Mouse (Mus musculus) CD4-positive, CD25-positive, alpha-beta regulatory T cell, adult 2 months (primary cell): ENCODE data around the gene Gm20390.

Source experiments
- DNase-seq: peaks from one replicate; pipeline ENCODE4 v3.0.0-alpha.2; 2012; ENCODE audit warnings: low read depth, low spot score

Gm20390 gene

DNA sequence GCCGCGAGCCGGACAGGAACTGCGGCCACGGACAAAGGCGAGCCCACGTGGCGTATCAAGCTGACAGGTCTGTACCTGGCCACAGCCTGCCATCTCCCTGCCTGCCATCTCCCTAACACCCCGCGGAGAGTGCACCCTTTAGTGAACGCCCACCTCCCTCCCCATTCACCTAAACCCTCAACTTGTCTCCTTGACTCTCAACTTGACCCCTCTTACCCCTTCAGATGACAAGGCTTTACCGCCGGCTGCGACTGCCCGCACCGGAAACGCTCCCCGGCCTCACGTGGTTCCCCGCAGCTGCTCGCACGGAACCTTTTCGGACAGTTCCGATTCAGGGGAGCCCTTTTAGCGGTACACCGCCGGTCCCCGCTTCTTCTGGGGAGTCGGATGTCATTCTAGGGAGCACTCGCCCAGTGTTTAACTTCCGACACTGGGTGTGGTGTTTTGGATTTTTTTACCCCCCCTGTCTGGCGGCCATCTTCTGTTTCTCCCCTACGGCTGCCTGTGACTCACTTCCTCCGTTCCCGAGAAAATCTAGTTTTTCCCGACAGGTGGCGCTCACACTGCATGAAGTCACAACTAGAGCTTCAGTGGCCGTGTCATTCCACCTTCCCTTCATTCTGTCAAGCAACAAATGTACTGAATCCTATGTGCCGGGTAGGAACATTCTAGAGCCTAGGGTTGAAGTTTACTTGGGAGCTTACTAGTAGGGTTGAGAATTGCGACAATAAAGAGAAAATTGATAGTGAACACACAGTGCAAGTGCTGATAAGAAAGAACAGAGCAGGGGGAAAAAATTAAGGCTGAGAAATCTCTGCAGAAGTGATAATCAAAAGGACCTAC is at the start of gene Gm20390, which contains the start of gene Nme1:
Gm20390 (minus strand) TSS at position 289 of the 843 bp plus-strand sequence.
Nme1 (minus strand) TSS at position 517 of the 843 bp plus-strand sequence.
- peak; percentile 98 for DNase-seq

DNA sequence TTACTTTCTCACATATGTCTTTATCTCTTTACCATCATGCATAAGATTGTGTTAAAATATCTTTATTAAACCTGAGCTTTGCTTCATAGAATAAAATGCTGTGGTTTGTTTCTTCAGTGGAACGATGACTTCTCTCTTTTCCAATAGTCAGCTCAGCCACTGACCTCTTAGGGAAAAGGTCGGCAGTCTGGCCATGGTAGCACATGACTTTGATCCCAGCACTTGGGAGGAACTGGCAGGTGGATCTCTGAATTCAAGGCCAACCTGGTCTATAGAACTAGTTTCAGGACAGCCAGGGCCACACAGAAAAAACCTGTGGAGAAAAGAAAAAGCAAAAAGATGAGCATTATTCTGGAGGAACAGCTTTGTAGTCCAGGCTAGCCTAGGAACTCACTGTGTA is 35.3 kb upstream of the Gm20390 start:
- no peak for DNase-seq

DNA sequence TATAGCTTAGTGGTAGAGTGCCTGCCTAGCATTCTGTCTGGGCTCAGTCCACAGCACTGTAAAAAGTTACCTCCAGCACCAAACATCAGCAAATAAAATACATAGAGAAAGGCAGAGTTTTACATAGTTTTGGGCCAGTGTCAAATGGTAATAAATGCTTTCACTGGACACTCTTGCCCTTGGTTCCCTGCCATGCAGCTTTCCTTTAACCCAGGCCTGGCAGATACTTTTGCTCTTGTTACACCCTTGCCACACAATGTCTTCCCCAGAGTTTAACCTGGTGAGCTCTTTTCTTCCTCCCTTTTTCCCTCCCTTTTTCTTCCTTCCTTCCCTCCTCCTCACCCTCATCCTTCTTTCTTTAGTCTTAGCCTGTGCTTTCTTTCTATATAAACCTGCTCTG is 31.2 kb upstream of the Gm20390 start:
- no peak for DNase-seq

DNA sequence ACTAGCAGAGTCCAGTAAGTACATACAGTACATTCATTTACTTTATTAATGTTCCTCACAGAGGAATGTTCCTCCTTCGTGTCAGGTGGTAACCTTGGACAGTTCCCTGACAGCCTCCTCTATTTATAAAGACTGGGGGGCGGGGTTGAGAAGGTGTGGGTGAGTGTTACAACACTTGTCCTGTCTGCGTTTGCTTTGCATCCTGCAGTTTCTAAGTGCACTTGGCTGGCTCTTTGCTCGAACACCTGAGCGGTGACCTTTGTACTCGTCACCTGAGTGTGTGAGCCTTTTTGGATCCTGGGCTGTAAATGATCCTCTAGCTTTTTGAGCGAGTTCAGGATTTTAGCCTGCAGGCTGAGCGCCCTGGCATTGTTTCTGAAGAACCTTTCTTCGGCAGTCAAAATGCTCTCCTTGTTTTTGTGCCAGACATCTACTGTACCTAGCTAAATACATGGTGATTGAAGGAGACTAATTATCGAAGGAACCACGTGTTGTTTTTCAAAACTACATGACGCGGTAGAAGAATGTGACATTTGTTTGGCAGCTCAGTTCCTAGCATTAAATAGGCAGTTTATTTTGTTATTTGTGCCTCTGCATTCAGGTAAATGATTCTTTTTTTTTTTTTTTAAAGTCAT is 29.2 kb upstream of the Gm20390 start:
- DNase-seq, result peak; percentile 65

DNA sequence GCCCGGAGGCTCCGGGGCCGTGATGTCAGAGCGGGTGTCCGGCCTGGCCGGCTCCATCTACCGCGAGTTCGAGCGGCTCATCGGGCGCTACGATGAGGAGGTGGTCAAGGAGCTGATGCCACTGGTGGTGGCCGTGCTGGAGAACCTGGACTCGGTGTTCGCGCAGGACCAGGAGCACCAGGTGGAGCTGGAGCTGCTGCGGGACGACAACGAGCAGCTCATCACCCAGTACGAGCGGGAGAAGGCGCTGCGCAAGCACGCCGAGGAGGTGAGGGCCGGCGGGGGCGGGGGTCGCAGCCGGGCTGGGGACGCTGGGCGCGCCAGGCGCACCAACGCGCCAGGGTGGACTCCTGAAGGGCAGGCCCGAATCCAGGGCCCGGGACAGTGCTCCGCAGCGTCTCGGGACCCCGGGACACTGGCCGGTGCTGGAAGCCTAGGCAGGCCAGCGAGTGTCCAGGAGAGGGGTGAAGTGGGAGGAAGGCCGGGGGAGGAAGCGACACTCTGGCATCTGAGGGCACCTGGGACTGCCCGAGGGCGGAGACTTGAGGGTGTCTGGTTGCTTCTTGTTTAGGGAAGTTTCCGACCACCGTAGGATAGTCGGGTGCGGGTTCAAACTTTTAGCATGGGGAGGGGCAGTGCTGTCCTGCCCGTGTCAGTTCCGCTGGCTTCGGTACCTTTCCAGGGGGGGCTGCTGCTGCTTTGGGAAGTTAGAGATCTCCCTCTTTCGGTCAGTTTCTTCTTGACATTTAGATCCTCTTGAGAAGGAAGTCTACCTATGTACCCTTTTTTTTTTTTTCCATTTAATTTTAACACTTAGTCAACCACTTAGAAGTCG is 28.4 kb upstream of the Gm20390 start:
- peak; percentile 66 for DNase-seq

DNA sequence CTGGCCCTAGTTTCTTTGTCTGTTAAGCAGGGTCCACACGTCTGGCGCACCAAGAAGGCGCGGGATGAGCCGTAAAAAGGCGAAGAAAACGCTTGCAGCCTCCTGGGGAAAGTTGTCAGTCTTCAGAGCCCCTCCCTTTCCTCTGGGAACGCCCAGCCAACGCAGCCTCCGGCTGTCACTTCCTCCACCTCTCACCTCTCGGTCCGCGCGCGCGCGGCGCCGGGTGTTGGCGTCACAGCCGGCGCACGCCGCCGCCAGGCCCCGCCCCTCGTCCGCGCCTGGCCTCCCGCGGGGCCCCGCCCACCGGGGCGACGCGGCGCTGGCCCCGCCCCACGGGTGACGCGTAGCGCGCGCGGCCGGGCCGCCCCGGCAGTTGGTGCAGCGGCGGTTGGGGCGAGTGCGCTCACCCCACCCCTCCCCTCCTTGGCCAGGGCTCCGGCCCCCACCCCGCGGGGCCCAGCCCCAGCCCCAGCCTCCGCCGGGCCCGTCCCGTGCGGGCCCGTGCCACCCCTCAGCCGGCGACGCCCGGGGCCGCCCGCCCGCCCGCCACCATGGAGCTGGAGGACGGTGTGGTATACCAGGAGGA is 27.7 kb upstream of the Gm20390 start, which contains the start of gene Spag9:
Spag9 (plus strand) TSS at position 372 of the 586 bp plus-strand sequence.
- DNase-seq, result peak; percentile 98

DNA sequence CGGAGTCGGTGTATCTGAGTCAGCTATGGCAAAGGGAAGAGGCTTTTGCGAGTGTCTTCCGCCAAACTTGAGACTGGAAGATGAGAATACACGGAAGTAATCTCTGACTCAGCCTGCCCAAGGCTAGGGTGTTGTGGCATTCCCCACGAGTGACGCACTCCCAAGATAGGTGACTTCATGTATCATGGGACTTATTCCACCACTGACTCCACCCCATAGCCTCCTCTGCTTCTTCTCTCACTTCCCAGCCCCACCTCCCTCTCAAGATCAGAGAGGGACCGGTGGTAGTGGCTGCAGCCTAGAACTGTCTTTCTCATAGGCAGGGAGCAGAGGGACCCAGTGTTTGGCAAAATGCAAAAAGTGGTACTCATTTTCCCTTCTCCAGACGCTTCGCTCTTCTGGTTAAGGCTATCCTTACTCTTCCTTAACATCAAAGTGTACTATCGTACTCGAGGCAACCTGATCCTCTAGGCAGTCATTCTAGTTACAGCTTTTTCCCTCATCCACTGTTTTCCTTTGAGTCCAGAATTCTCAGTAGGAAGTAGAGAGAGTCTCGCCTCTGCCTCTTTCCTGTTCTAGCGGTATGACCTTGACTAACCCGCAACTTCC is 27.1 kb upstream of the Gm20390 start:
- peak; percentile 91 for DNase-seq

DNA sequence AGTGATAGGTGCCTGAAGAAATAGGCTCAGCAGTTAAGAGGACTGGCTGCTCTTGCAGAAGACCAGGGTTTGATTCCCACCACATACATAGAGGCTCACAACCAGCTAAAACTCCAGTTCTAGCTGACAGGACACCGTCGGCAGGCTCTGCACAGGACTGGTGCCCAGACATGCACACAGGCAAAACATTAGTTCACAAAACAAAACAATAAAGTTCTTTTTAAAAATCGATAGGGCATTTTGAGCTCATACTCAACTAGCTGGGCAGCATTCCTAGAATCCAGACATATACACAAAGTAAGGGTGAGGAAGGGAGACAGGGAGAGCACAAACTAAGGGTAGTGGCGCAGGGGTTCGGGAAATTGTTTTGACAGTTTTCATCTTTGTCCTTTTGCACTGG is 26.4 kb upstream of the Gm20390 start:
- DNase-seq, result peak; percentile 17

DNA sequence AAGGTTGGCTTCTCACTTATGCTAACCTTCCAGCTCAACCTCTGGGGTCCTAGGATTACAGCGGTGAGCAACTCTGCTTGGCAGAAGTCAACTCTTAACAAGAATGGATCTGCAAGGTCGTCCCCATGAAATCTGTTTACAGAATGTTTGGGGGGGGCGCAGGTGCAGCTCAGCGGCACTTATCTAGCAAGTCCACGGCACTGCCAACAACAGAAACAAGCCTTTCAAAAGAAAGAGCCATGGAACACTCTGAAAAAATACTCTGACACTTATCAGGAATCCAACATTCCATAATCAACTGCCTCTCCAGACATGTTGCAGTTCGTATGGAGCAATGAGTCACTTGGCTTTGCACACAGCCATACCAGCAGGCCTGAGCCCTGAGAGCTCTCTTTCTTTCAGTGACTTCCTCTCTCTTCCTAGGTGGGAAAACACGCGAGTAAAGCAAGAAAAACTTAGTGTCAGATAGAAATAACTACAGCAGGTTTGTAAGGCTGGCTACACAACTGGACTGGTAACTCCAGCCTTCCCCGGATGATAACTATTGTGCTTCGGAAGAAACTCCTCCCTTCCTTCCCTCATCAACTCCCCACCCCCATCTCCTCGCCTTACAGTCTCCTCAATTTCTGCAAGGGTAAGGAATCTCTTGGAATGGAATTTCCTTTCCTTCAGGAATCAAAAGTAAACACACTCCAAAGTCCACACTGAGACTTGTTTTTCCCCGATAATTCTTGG is 20.4 kb upstream of the Gm20390 start:
- DNase-seq, result no peak

DNA sequence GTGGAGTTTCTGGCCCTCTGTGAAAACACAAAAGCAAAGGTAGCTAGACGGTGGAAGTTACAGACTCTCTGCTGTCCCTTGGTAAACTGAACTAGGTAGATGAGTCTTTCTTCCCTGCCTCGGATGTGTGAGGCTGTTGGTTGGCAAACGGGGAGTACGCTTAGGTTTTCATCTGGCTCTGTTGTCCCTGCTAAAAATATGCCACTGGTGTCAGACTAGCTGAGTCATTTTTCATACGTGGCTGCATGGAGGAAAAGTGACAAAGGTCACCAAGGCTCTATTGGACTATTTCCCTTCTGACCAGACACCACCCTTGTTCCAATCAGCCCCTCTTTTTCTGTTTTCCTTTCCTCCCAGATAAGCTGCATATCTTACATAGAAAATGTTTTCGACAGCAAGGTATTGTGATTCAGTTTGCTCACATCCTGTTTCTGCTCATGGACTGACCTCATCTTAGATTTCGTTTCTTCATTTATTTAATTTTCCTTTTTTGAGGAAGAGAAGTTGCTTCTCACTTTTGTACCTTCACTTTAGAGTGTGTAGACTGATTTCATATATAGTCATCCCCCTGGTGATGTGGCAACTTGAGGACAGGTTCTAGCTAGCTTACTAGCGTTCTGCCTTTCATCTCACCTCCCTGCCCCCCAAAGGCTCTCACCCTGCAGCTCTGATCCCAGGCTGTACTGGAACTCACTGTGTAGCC is 19.7 kb upstream of the Gm20390 start:
- DNase-seq, result no peak

DNA sequence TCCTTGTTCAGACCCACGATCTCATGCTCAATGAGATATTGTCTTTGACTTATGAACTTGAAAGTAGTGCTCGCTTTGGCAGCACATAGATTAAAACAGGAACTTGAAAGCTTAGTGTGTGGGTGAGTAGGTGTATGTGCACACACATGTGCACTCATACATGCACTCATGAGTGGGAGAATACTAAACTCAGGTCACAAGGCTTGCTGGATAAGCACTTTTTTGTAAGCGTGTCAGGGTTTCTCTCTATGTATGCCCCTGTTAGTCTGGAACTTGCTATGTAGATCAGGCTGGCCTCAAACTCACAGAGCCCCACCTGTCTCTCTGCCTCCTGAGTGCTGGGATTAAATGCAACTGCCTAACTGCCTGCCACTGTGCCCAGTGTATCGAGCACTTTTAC is 18.9 kb upstream of the Gm20390 start:
- no peak for DNase-seq

DNA sequence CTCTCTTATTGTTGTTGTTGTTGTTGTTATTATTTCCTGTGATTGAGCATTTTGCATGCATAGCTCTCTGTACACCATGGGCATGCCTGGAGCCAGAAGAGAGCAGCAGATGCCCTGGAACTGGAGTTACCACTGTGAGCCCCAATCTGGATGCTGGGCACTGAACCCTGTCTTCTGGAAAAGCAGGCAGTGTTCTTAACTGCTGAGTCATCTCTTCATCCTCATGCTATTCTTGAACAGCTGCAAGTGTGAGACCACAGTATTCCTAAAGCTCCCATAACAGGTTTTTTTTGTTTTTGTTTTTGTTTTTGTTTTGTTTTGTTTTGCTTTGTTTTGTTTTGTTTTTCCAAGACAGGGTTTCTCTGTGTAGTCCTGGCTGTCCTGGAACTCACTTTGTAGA is 18.2 kb upstream of the Gm20390 start:
- DNase-seq, result no peak

DNA sequence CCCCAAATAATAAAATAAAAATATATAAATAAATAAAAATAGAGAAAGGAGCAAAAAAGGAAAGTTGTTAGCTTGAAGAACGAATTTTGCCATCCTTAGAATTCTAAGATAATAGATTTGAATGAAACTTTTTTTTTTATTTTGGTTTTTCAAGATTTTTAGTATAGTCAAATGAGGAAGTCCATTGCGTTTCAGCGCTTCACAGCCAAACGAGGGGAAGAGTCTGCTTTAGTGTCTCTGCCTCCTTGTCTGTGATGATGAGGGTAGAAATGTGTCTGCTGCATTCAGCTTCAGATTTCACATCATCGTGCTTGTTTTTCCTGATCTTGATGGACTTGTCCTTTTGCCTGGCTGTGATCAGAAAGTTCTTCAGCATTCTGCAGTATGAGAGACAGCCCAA is 17.2 kb upstream of the Gm20390 start:
- no peak for DNase-seq

DNA sequence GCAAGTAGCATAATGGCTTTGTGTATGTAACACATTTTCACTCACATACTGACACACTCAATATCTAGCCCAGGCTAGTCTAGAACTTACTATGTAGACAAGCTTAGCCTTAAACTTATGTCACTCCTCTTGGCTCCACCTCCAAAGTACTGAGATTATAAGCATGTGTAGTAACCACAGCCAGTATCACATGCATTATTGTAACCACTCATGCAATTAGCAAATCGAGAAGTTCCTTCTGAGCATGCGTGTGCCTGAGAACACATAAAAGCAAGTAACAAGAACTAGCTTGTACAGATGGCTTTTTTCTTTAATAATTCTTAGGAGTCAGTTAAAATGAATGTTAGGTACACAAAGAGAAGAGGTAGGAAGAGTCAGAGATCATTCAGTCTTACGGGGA is 16.5 kb upstream of the Gm20390 start:
- DNase-seq, result no peak

DNA sequence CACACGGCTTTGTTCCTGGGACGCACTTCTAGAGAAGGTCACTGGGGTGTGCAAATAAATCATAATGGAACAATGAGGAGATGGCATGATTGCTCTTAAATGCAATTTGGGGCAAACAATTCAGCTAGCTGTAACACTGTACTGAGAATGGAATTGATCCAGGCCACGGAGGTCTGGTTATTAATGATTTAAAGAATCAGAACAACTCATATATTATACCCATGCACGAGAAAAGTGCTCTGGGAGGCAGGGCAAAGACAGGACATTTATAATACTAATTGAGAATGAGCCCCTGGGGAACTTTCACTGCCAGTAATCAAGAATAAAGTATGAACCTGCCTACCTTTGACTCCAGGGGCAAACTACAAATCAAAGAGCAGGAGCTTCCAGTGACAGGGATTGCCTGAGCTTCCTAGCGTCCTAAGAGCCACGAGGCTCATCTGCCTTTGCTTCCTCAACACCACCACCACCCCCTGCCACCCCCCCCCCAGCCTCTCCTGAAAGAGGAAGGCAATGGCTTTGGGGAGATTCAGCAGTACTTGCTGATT is 11.5 kb upstream of the Gm20390 start:
- no peak for DNase-seq

DNA sequence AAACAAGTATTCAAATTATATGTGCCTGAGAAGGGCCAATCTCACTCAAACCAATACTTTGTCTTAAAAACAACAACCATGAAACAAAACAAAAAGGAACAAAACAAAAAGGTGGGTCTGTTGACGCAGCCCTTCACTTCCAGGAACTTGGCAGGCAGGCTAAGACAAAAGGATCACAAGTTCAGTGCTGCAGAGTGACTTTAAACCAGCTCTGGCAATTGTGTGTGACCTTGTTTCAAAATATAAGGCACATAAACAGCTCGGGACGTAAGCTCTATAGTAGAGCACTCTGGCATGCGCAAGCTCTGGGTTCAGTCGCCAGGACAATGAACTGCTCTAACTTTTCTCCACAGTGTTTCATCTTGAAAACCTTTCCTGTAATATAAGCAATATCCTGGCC is 4.9 kb upstream of the Gm20390 start:
- no peak for DNase-seq

DNA sequence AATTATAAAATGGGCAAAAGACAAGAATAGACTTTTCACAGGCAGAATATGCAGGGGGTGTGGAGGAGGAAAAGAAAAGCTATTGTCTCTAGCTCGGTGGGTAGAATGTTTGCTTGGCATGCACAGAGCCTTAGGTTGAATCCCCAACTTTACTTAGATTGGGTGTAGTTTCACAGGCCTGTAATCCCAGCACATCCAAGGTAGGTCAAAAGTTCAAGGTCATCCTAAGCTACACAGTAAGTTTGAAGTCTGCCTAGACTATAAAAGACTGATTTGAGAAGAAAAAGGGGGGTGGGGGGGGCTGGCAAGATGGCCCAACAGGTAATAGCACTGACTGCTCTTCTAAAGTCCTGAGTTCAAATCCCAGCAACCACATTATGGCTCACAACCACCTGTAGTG is 1.7 kb upstream of the Gm20390 start:
- no peak for DNase-seq

DNA sequence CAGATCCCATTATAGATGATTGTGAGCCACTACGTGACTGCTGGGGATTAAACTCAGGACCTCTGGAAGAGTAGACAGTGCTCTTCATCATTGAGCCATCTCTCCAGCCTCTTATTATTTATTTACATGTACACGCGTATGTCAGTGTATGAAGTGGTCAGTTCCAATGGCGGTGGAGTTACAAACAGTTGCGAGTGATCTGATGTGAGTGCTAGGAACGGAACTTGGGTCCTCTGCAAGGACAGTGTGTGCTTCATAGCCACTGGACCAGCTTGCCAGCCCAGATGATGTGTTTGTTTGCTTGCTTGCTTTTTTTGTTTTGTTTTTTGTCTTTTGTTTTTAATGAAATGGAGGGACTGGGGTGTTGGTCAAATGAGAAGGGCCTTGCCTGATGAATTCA is 1.1 kb upstream of the Gm20390 start:
- no peak for DNase-seq

DNA sequence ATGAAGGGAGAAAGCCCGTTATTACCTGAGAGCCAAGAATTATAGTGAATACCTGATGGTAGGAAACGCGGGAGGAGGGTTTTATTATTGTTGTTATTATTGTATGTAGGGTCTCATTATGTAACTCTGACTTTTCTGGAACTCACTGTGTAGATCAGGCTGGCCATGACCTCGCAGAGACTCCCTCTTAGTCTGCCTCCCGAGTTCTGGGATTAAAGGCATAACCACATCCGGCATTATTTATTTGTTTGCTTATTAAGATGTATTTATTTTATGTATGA is 695 bp upstream of the Gm20390 start:
- no peak for DNase-seq

DNA sequence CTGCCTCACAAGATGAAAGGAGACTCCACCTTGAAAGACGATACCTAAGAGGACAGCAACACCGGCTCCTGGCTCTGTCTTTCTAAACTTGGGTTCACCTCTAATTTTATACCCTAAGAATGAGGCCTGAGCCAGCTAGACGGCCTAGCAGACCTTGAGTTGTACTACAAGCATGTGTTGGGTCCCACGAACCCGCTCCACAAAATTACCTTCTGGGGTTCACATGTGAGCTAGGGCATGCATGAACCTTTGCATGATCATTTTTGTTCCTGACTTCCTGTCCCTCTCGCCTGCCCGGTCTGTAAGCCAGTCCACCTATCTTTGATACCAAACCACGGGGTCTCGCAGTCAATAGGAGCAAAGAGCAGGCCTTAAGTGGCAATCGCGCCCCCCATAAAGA is 712 bp downstream of the Gm20390 start:
- DNase-seq, result peak; percentile 32
